Mouse (Mus musculus): Measurements from ENCODE around the gene Nup133.

DNA sequence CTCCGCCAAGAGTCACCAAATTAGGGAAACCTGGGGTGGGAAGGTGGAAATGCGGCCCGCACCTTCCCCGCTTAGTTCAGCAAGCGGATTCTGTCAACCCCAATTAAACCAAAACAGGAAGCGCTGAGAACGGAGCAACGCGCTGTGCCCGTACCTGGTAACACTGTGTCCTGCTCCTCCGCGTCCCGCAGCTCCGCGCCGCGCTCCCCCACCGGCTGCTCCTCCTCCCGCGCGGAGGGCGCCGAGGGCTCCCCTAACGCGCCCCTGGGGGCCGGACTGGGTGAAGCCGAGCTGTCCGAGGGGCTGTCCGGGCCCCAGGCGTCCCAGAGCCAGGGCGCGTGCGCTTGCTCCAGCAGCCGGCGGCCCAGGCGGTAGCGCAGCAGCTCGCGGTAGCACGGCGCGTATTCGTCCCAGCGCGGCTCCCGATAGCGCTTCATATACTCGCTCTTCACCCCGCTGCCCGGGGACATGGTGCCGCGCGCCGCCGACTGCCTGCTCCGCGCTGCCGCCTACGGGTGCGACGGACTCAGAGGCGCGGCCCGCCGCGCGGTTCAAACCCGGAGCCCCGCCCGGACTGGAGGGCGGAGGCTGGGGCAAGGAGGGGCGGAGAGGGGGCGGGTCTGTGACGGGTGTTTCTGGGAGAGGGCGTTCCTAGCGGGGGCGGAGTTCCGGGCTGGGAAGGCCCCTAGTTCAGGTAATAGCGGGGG, 90.0 kb downstream of the Nup133 start:
- no peak for TF ChIP-seq CTCF (IDR thresholded peaks at IDR 0.05; ENCODE audit: control insufficient read depth, insufficient read depth, low read length)
- TF ChIP-seq POLR2A (IDR thresholded peaks at IDR 0.05; ENCODE audit: borderline replicate concordance, control insufficient read depth, low read depth, low read length): peak; percentile 66; the same call in 1 of the 2 replicates

Data from bone marrow, adult 2 months (tissue).